Mouse (Mus musculus): ENCODE measurements around the gene Zfand5. TPM values are rescaled to one million over a fixed set of nuclear protein-coding genes. Genes with fewer than 3 reads are reported as not detected.

Zfand5 gene
- 6.2 TPM for polyA plus RNA-seq (2017; shearing (Covaris generic))

DNA sequence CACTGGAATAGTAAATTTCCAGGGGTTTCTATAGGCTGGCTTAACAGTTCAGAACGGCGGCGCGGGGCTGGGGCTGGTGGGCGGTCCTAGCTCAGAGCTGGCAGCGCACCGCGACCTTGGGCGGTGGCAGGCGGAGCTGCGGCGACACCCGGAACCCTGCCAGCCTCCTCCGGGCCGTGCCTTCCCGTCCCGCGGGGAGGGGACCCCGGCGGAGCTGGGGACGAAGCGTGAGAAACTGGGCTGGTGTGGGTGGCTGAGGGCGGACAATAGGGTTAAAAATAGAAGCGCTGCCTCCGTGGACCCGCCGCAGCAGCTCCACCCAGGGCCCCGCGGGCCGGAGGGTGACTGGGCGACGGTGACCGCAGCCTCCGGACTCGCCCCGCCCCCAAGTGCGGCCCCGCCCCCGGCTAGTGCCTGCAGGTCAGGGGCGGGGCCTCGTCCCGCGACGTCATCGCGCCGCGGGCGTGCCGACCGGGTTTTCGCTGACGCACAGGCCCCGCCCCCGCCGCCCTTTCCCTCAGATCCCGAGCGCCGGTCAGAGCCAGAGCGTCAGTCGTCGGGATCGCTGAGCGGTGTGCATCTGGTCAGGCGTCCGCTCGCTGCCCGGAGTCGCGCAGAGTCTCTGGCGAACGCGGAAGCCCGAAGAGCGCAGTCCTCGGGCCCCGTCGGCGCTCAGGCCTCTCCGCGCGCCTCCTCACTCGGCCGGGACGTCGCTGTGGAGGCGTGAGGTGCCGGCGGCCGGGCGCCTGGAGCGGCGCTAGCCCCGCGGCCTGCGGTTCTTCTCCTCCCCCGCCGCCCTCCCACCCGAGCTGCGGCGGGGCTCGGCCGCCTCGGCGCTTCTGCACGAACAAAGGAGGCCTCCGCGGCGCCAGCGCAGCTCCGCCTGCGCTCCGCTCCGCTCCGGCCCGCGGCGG lies at the start of gene Zfand5:
TSS of gene Zfand5 (plus strand) at position 538 of the 914 bp plus-strand sequence.

Other genes with a start within 250 kb of the Zfand5 start
- gene Gda, start 201.2 kb downstream of the Zfand5 start, polyA plus RNA-seq (2017; shearing (Covaris generic)), result 0.66 TPM